Mouse (Mus musculus) skeletal muscle tissue, adult 2 months (tissue): ENCODE measurements around the gene Lrrc28.

ENCODE experiments used
- DNase-seq: peaks from one replicate; pipeline ENCODE4 v3.0.0-alpha.2; 2012; ENCODE audit warnings: low read depth, low spot score

Lrrc28 gene

GRCm38 (mm10) chr7:67487889-67488411 lies 157.1 kb downstream of the Lrrc28 start:
- DNase-seq: peak; percentile 93

- peak; percentile 83 for DNase-seq
Observed at GRCm38 (mm10) chr7:67486925-67487760, 157.9 kb downstream of the Lrrc28 start.

- DNase-seq: no peak
Observed at GRCm38 (mm10) chr7:67486417-67486816, 158.7 kb downstream of the Lrrc28 start.

- no peak for DNase-seq
Observed at GRCm38 (mm10) chr7:67483698-67484097, 161.4 kb downstream of the Lrrc28 start.

- DNase-seq: no peak
Observed at GRCm38 (mm10) chr7:67479576-67480413, 165.3 kb downstream of the Lrrc28 start.

- DNase-seq: no peak
Observed at GRCm38 (mm10) chr7:67479168-67479567, 165.9 kb downstream of the Lrrc28 start.

- no peak for DNase-seq
Observed at GRCm38 (mm10) chr7:67477996-67478395, 167.1 kb downstream of the Lrrc28 start.

- peak; percentile 28 for DNase-seq
Observed at GRCm38 (mm10) chr7:67471295-67471694, 173.8 kb downstream of the Lrrc28 start.

GRCm38 (mm10) chr7:67468802-67469408 lies 176.2 kb downstream of the Lrrc28 start:
- DNase-seq: no peak

GRCm38 (mm10) chr7:67468180-67468579 lies 176.9 kb downstream of the Lrrc28 start:
- no peak for DNase-seq

GRCm38 (mm10) chr7:67466322-67466721 lies 178.7 kb downstream of the Lrrc28 start:
- no peak for DNase-seq

GRCm38 (mm10) chr7:67464633-67465032 lies 180.4 kb downstream of the Lrrc28 start:
- no peak for DNase-seq

GRCm38 (mm10) chr7:67463565-67463964 lies 181.5 kb downstream of the Lrrc28 start:
- peak; percentile 60 for DNase-seq
